Mouse (Mus musculus): ENCODE measurements around the gene Cd300a. TPM values are rescaled to one million over a fixed set of nuclear protein-coding genes. Genes with fewer than 3 reads are reported as not detected.
"Not testable (repeated sequence)": the region's sequence is repeated elsewhere in the genome, so short reads cannot be mapped to it uniquely, and the experiment has no call there.

Gene Cd300a
- polyA plus RNA-seq, 1 experiment from 2014 or later: 1.4 TPM

DNA sequence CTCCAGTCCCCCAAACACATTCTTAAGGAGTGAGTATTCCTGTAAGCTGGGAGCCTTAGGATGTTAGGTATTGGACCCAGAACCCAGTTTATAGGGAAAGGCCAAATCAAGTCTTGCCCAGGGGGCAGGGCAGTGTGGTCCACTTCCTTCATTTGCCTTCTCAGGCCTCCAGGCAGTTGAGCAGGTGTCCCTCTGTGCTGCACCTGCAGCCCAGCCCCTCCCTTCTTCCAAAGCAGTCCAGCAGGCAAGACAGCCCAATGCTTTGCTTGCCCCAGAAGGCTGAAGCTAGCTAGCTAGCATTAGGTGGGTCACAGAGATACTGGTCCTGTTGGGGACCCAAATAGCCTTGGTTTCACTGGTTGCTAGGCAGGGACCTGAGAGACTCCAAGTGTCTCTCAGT, 9.7 kb upstream of the Cd300a start:
- H3K4me2 ChIP-seq: no peak overlapping the region
- no peaks in the 10 kb centered on the region for H3K27me3 ChIP-seq
- ATAC-seq (ENCODE audit: borderline replicate concordance, extremely low read depth, low FRiP score, low TSS enrichment): no peak
- H3K9ac ChIP-seq: no peak overlapping the region
- no peaks in the 10 kb centered on the region for H3K9me3 ChIP-seq
- H3K4me1 ChIP-seq: peaks cover 5% of the 10 kb centered on the region
- H3K36me3 ChIP-seq: no peaks in the 10 kb centered on the region
- no peak overlapping the region for H3K27ac ChIP-seq
- no peak overlapping the region for H3K4me3 ChIP-seq

GRCm38 (mm10) chr11:114880589-114880988, 9.3 kb upstream of the Cd300a start:
- H3K4me1 ChIP-seq: peaks cover 5% of the 10 kb centered on the region
- no peak for ATAC-seq (ENCODE audit: borderline replicate concordance, extremely low read depth, low FRiP score, low TSS enrichment)
- H3K27me3 ChIP-seq: no peaks in the 10 kb centered on the region
- no peak overlapping the region for H3K4me3 ChIP-seq
- H3K4me2 ChIP-seq: no peak overlapping the region
- H3K27ac ChIP-seq: no peak overlapping the region
- H3K36me3 ChIP-seq: no peaks in the 10 kb centered on the region
- H3K9ac ChIP-seq: no peak overlapping the region
- H3K9me3 ChIP-seq: no peaks in the 10 kb centered on the region
- 0% methylated on average over 1 of the region's 1 CpGs for WGBS

GRCm38 (mm10) chr11:114883251-114883789, 6.5 kb upstream of the Cd300a start:
- WGBS: 79% methylated on average over 4 of the region's 4 CpGs
- Histone ChIP-seq H3K4me2 (no peak overlapping the region), H3K9me3 (no peaks in the 10 kb centered on the region), H3K4me3 (no peak overlapping the region), H3K27ac (no peak overlapping the region), H3K27me3 (no peaks in the 10 kb centered on the region), H3K9ac (no peak overlapping the region), H3K4me1 (no peaks in the 10 kb centered on the region), H3K36me3 (no peaks in the 10 kb centered on the region)
- ATAC-seq (ENCODE audit: borderline replicate concordance, extremely low read depth, low FRiP score, low TSS enrichment): no peak

DNA sequence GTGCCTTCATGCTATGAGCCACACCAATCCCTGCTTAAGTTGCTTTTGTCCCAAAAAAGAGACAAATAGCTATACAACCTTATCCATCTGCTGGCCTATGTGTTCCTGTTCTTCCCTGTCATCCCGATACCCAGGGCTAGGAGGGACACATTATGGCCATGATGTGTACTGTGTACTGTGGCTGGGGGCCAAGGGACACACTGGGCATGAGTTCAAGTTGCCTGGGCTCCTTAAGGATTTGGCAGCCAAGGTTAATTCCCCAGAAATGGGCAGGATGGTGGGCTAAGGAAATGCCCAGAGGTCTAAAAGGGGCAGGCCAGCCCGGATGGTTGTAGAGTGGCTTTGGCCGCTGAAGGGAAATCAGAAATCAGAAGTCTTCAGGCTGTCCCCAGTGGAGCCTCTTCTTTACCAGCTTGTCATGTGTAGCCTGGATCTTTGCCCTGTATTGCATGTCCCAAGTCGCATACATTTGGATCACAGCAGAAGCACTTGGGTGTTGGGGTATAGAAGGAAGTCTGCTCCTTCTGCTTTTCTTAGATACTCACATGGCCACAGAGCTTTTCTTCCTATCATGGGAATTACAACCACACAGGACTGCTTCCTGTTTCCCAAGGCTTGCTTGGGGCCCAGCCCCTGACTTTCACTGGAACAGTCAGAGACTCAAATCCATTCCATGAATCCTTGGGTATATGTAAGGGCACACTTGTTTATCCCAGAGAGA, 5.3 kb upstream of the Cd300a start:
- no peaks in the 10 kb centered on the region for H3K27me3 ChIP-seq
- H3K4me1 ChIP-seq: no peaks in the 10 kb centered on the region
- no peaks in the 10 kb centered on the region for H3K36me3 ChIP-seq
- ATAC-seq (ENCODE audit: borderline replicate concordance, extremely low read depth, low FRiP score, low TSS enrichment): no peak
- H3K27ac ChIP-seq: no peak overlapping the region
- no peaks in the 10 kb centered on the region for H3K9me3 ChIP-seq
- H3K4me2 ChIP-seq: no peak overlapping the region
- H3K4me3 ChIP-seq: no peak overlapping the region
- no peak overlapping the region for H3K9ac ChIP-seq
- WGBS: 76% methylated on average over 4 of the region's 4 CpGs

- H3K4me2 ChIP-seq: no peak overlapping the region
- no peak overlapping the region for H3K9ac ChIP-seq
Observed at GRCm38 (mm10) chr11:114890542-114890941, 701 bp downstream of the Cd300a start.

GRCm38 (mm10) chr11:114896085-114896484, 6.2 kb downstream of the Cd300a start:
- H3K4me3 ChIP-seq: no peak overlapping the region
- no peaks in the 10 kb centered on the region for H3K27me3 ChIP-seq
- no peaks in the 10 kb centered on the region for H3K9me3 ChIP-seq
- H3K4me1 ChIP-seq: no peaks in the 10 kb centered on the region
- ATAC-seq (ENCODE audit: borderline replicate concordance, extremely low read depth, low FRiP score, low TSS enrichment): no peak
- no peak overlapping the region for H3K4me2 ChIP-seq
- WGBS: 68% methylated on average over 3 of the region's 3 CpGs
- H3K9ac ChIP-seq: no peak overlapping the region
- H3K36me3 ChIP-seq: no peaks in the 10 kb centered on the region
- no peak overlapping the region for H3K27ac ChIP-seq

More at GRCm38 (mm10) chr11:114890542-114890941, 701 bp downstream of the Cd300a start:
- ATAC-seq (ENCODE audit: borderline replicate concordance, extremely low read depth, low FRiP score, low TSS enrichment): no peak
- no peaks in the 10 kb centered on the region for H3K9me3 ChIP-seq
- H3K36me3 ChIP-seq: no peaks in the 10 kb centered on the region
- H3K27me3 ChIP-seq: no peaks in the 10 kb centered on the region
- no peak overlapping the region for H3K27ac ChIP-seq
- no peaks in the 10 kb centered on the region for H3K4me1 ChIP-seq
- no peak overlapping the region for H3K4me3 ChIP-seq
- 36% methylated on average over 5 of the region's 5 CpGs for WGBS

- Histone ChIP-seq H3K4me3 (no peak overlapping the region), H3K9ac (no peak overlapping the region), H3K27ac (no peak overlapping the region), H3K4me1 (no peaks in the 10 kb centered on the region), H3K9me3 (no peaks in the 10 kb centered on the region), H3K36me3 (no peaks in the 10 kb centered on the region), H3K27me3 (no peaks in the 10 kb centered on the region), H3K4me2 (no peak overlapping the region)
- no peak for ATAC-seq (ENCODE audit: borderline replicate concordance, extremely low read depth, low FRiP score, low TSS enrichment)
- 20% methylated on average over 1 of the region's 1 CpGs for WGBS
Observed at GRCm38 (mm10) chr11:114898026-114898425, 8.2 kb downstream of the Cd300a start.

GRCm38 (mm10) chr11:114903224-114903623, 13.4 kb downstream of the Cd300a start:
- no peak for ATAC-seq (ENCODE audit: borderline replicate concordance, extremely low read depth, low FRiP score, low TSS enrichment)

DNA sequence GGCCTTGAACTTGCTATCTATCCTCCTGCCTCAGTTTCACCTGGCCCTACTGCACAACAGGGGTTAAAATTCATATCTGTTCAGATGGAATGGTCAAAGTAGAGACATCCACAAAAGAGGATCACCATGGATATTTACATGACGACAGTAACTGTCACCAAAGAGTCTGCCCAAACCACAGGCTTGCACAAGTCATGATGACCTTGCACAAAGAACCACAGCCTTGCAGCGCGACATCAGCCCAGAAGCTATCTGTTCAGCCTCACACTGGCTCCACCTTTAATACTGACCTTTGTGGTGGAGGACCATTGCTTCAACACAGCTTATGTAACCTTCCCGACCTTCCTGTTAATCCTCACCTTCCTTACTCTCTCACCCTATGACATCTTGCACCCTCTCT, 17.7 kb downstream of the Cd300a start:
- no peak overlapping the region for H3K27ac ChIP-seq
- H3K4me3 ChIP-seq: no peak overlapping the region
- no peaks in the 10 kb centered on the region for H3K36me3 ChIP-seq
- no peak for ATAC-seq (ENCODE audit: borderline replicate concordance, extremely low read depth, low FRiP score, low TSS enrichment)
- H3K9me3 ChIP-seq: no peaks in the 10 kb centered on the region
- WGBS: 72% methylated on average over 4 of the region's 4 CpGs
- H3K27me3 ChIP-seq: no peaks in the 10 kb centered on the region
- H3K9ac ChIP-seq: no peak overlapping the region
- no peak overlapping the region for H3K4me2 ChIP-seq
- H3K4me1 ChIP-seq: no peaks in the 10 kb centered on the region

More at GRCm38 (mm10) chr11:114903224-114903623, 13.4 kb downstream of the Cd300a start:
- Histone ChIP-seq H3K9ac (no peak overlapping the region), H3K4me2 (no peak overlapping the region), H3K4me1 (no peaks in the 10 kb centered on the region), H3K4me3 (no peak overlapping the region), H3K36me3 (no peaks in the 10 kb centered on the region), H3K27ac (no peak overlapping the region), H3K9me3 (no peaks in the 10 kb centered on the region), H3K27me3 (no peaks in the 10 kb centered on the region)
- 82% methylated on average over 4 of the region's 4 CpGs for WGBS

GRCm38 (mm10) chr11:114908086-114908485, 18.2 kb downstream of the Cd300a start:
- H3K4me3 ChIP-seq: no peak overlapping the region
- 27% methylated on average over 4 of the region's 4 CpGs for WGBS
- H3K4me1 ChIP-seq: no peaks in the 10 kb centered on the region
- H3K27ac ChIP-seq: no peak overlapping the region
- H3K36me3 ChIP-seq: no peaks in the 10 kb centered on the region
- H3K27me3 ChIP-seq: peaks cover 2% of the 10 kb centered on the region; the same call in 1 of the 2 replicates
- ATAC-seq (ENCODE audit: borderline replicate concordance, extremely low read depth, low FRiP score, low TSS enrichment): no peak
- H3K9ac ChIP-seq: no peak overlapping the region
- no peaks in the 10 kb centered on the region for H3K9me3 ChIP-seq
- no peak overlapping the region for H3K4me2 ChIP-seq

DNA sequence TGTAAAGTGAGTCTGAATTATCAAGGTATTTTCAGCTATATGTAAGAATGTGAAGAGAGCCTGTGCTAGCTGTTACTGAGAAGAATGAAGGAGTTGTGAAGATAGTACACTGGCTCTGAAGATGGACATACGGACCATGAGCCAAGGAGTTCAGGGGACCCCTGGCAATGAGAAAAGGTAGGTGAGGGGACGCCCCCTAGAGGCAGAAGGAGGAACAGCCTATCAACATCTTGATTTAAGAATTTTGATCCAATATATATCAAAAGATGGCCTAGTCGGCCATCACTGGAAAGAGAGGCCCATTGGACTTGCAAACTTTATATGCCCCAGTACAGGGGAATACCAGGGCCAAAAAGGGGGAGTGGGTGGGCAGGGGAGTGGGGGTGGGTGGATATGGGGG, 19.7 kb downstream of the Cd300a start:
- H3K9ac ChIP-seq; H3K36me3 ChIP-seq; H3K4me1 ChIP-seq; H3K4me3 ChIP-seq; H3K27me3 ChIP-seq; H3K9me3 ChIP-seq; H3K4me2 ChIP-seq; ATAC-seq (ENCODE audit: borderline replicate concordance, extremely low read depth, low FRiP score, low TSS enrichment); H3K27ac ChIP-seq: not testable (repeated sequence)
- 36% methylated on average over 3 of the region's 3 CpGs for WGBS

DNA sequence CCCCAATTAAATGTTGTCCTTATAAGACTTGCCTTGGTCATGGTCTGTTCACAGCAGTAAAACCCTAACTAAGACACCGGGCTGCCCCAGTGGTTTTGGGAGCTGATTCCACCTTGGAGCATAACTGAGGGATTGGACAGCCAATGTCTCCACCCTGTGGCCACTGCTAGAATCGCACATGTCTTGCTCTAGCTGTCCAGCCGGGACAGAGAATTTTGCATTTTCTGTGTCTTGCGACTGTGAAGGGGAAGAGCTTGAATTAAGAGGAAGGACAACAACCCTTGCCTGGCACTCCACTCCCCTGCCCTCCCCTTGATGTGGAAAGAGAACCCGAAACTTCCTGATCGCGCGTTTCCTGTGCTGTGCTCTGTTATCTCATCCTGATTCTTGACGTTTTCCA, 23.0 kb downstream of the Cd300a start:
- Histone ChIP-seq H3K4me2 (no peak overlapping the region), H3K27ac (no peak overlapping the region), H3K9ac (no peak overlapping the region), H3K9me3 (no peaks in the 10 kb centered on the region), H3K36me3 (no peaks in the 10 kb centered on the region), H3K4me1 (no peaks in the 10 kb centered on the region), H3K27me3 (peaks cover 7% of the 10 kb centered on the region), H3K4me3 (no peak overlapping the region)
- 14% methylated on average over 9 of the region's 9 CpGs for WGBS
- ATAC-seq (ENCODE audit: borderline replicate concordance, extremely low read depth, low FRiP score, low TSS enrichment): peak; percentile 55; the same call in 1 of the 2 replicates
